Mouse (Mus musculus): ENCODE results near the gene Cers2.

Gene Cers2

GRCm38 (mm10) chr3:95314486-95315093, at the start of gene Cers2:
TSS of gene Cers2 (plus strand) at chr3:95314791.
- DNase-seq (ENCODE audit: low spot score in 2 of 2), result no peak

DNA sequence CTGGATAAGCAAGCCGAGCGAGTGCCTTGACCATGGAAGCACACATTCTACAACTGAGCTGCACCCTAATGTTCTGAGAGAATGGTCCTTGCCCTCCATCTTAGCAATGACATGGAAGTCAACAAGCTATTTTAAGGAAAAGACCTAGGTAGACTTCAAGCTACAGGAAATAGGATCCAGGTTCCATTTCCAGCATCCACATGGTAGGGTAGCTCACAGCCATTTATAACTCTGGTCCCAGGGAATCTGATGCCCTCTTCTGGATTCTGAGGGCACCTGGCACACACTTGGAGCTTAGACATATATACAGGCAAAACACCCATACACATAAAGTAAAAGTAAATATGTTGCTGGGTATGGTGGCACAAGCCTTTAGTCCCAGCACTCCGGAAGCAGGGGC, 48.5 kb upstream of the Cers2 start:
- DNase-seq (ENCODE audit: low spot score in 2 of 2), result no peak

- no peak for DNase-seq (ENCODE audit: low spot score in 2 of 2)
Observed at GRCm38 (mm10) chr3:95267855-95268254, 46.7 kb upstream of the Cers2 start.

DNA sequence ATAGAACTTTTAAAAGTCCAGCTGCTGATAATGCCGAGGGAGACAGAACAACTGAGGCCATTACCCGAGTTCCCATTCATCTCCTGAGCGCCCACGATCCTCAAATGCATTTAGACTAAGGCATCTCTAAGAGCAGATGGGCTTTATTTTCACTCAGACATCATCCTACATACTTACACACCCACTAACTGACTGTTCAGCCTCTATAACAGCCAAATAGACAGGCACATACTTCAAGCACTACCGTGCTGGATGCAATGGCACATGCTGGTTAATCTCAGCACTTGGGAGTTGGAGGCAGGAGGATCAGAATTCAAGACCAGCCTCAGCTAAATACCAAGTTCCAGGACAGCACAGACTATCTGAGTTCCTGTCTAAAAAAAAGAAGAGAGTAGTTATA, 44.8 kb upstream of the Cers2 start:
- no peak for DNase-seq (ENCODE audit: low spot score in 2 of 2)

- no peak for DNase-seq (ENCODE audit: low spot score in 2 of 2)
Observed at GRCm38 (mm10) chr3:95270766-95271364, 43.7 kb upstream of the Cers2 start.

DNA sequence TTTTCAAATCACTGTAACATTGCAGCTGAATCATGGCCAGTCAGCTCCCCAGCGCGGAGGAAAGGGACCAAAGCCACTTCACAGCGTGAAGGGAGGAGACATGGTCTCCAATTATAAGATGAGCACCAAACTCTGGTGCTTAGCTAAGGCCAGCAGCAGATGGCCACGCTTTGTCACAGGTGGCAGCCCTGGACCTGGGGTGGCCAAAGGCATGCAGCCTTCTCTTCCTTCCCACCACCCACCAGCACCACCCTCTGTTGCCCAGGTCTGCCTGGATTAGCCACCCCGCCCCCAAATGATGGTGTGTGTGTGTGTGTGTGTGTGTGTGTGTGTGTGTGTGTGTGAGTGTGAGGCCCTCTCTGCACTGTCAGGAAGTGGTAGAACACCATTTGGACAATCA, 41.1 kb upstream of the Cers2 start:
- no peak for DNase-seq (ENCODE audit: low spot score in 2 of 2)

- DNase-seq (ENCODE audit: low spot score in 2 of 2), result no peak
Observed at GRCm38 (mm10) chr3:95274453-95274852, 40.1 kb upstream of the Cers2 start.

GRCm38 (mm10) chr3:95275161-95275560, 39.4 kb upstream of the Cers2 start:
- DNase-seq (ENCODE audit: low spot score in 2 of 2), result no peak

DNA sequence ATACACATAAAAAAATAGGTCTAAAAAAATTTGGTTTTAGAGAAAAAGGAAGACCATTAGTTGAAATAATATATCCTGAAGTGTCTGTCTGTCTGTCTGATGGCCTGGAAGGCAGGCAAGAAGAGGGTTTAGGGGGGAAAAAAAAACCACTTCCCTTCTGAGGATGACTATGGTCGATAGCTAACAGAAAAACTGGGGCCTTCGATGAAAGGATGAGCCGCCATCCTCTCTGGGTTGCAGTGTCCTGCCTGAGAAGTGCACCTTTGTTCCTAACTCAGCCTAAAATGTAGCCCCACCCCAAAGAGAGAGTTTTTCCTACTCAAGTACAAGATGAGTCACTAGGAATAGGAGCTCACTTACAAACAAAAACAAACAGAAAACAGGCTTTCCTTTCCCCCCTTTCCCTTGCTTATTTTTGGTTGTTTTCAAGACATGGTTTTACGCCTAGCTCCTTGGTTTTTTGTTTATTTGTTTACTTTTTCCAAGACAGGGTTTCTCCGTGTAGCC, 38.1 kb upstream of the Cers2 start:
- DNase-seq (ENCODE audit: low spot score in 2 of 2), result no peak

DNA sequence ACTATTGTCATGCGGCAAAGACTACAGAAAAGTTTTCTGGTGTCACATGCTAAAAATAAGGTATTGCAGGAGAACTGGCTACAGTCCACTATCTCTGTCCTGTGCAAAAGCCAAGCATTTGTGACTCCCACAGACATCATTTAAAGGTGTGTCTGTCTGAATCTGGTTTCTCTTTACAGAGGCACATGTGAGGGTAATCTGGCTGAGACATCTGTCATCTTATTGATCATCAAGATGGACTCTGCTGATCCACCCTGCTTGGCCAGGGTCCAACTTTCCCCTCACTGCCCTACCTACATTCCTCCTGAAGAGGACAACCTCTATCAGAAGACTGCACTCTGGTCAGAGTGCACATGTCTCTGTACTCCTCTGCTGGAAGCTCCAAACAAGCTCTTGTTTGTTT, 37.4 kb upstream of the Cers2 start:
- DNase-seq (ENCODE audit: low spot score in 2 of 2), result no peak

GRCm38 (mm10) chr3:95280747-95281146, 33.8 kb upstream of the Cers2 start:
- no peak for DNase-seq (ENCODE audit: low spot score in 2 of 2)

DNA sequence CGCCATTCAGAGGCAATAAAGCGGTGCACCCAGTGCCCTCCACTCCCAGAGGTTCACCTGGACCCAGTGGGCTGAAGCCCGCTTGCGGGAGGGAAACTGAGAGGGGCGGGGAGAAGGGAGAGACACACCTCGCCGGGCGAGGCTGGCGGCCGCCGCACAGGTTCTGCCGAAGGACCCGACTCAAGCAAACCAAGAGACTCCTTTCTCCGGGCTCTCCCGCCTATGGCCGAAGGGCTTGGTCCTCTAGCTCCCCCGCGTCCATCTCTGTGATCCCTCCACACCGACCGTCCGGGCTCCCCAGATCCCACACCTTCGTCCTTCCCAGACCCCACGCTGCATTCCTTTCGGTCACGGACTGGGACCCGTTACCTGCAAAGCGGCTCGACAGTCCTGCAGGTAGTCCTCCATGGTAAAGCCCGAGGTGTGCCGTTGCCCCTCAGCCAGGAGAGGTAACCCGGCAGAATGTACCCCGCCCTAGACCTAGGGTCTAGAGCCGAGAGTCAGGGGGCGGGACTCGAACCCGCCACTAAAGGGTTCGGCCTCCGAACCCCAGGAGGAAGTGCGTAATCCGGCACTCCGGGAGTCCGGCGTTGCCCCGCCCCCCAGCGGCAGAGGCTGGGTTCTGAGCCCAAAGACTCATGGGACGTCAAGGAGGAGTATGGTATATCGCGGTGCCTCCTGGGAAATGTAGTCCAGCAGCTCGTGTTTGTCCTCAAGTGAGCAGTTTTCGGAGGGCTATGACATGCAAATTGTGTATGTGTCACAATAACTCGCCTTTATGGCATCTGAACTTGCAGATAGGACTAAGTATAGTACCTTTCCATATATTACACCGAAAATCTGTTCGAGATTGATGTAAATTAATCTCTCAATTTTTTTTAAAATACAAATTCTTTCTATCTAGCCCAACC, 33.1 kb upstream of the Cers2 start, which contains the start of the genes Mindy1 and Prune1:
TSS of gene Mindy1 (plus strand) at position 130 of the 911 bp plus-strand sequence.
TSS of gene Prune1 (minus strand) at position 861 of the 911 bp plus-strand sequence.
- peak; percentile 95 to 97 for DNase-seq (ENCODE audit: low spot score in 2 of 2)

- DNase-seq (ENCODE audit: low spot score in 2 of 2), result peak in 1 of 2 experiments; percentile 39
Observed at GRCm38 (mm10) chr3:95282381-95282864, 32.2 kb upstream of the Cers2 start.

DNA sequence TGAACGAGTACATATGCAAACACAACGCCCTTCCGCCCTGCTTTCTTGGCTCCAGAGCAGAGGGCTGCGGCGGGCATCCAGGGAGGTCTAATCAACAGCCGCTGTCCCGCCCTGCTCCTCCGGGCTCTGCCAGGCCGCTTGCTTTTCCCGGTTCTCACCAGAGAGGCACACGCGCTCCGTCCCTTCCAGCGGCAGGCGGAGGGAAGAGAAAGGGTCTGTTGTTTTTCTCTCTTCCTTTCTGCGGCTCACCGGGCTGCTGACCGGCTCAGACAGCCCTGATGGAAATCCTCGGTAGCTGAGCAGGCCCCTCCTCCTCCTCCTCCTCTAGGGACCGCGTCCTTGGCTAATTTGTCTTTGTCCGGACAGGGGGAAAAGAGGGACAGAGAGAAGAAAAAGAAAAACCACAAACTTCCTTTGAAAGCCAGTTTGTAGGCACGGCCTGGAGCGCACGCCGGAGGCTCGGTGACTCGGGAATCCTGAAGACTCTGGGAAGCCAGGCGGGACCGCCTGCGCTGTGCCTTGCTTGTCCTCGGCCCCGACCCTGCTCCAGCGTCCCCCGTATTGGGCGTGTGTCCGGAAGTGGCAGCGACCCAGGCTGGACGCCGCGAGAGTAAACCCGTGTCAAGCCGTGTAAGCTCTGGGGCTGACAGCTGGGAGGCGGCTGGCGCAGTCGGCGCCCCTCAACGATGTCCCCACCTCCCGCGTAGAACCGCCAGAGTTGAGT, 31.6 kb upstream of the Cers2 start:
- peak; percentile 73 to 78 for DNase-seq (ENCODE audit: low spot score in 2 of 2)

GRCm38 (mm10) chr3:95283589-95283941, 31.0 kb upstream of the Cers2 start:
- DNase-seq (ENCODE audit: low spot score in 2 of 2), result no peak

GRCm38 (mm10) chr3:95284062-95284461, 30.5 kb upstream of the Cers2 start:
- DNase-seq (ENCODE audit: low spot score in 2 of 2), result no peak

DNA sequence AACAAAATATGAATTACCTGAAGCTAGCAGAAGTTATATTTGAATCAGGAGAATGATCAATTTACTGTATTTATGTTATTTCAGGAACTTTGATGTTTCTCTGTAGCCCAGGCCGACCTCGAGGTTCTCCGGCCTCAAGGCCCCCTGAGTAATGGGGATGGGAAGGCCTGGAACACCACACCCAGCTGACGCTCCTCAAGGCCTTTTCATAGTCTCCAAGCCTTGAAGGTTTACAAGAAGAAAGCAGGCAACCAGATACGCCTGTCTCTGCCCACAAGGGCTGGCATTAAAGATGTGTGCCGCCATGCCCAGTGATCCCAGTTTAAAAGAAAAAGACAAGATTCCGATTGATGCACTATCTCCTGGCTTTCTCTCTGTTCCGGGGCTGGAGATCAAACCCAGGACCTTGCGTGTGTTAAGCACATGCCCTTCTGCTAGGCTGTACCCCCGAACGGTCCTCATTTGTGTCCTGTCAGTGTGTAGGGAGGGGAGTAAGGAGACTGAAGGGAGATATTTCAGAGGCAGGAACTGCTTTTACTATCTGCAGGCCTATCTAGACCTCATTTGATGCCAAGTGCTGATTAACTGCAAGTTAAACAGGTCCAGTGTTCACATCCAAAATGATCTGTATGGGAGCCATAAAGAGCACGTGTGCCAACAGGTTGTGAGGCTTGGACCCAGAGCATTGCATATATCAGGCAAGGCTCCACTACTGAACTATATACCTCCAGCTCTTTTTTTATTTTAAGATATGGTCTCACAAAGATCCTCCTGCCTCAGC, 29.9 kb upstream of the Cers2 start:
- DNase-seq (ENCODE audit: low spot score in 2 of 2), result peak in 1 of 2 experiments; percentile 34

DNA sequence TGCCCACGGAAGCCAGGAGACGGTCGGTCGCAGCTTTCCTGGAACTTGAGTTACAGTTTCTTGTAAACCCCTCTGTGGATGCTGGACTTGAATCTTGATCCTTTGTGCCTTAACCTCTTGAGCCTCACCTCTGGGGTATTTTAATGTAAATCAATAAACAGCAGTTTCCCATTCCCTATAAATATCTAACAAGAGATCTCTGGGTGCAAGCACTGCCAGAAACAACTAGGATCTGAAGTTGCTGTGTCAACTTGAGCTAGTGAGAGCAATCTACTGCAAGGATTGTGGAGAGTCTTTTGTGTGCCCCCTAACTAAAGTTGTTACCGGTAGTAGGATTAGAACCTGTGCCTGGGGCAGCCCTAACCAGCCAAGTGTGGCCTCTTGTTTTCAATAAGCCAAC, 29.2 kb upstream of the Cers2 start:
- no peak for DNase-seq (ENCODE audit: low spot score in 2 of 2)

DNA sequence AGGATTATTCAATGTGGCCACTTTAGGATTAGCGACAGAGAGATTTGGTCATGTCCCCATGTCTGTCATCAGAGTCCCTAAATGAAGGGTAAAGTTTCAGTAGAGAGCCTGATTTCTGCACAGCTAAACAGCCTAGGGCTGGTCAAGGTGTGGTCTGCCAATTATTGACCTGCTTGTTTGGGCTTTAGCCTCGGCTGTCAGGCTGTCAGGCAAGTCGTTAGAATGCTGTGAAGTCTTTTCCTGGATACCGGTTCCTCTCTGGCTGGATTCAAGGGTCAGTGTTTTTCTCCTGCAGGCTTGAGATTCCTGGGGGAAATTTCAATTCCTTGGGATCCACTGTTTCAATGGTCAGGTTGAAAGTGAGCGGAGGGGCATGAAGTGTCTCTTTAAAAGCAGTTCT, 28.6 kb upstream of the Cers2 start:
- DNase-seq (ENCODE audit: low spot score in 2 of 2), result no peak

GRCm38 (mm10) chr3:95286510-95286909, 28.1 kb upstream of the Cers2 start:
- no peak for DNase-seq (ENCODE audit: low spot score in 2 of 2)

DNA sequence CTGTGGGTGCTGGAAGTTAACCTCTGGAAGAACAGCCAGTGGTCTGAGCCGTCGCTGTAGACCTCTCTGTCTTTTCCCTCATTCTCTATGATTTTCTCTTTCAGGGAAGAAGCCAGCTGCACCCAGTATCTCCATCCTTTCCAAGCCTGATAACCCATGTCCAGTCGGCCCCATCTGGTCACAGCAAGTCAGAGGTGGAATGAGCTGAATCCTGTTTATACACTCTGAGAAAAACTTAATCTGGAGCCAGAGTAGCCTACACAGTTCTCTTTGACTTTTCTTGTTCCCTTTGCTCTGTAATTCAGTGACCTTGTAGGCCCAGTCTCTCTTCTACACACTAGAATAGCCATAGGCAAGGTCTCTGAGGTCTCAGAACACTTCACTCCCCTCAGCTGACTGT, 27.1 kb upstream of the Cers2 start:
- no peak for DNase-seq (ENCODE audit: low spot score in 2 of 2)

Measured in urinary bladder, adult 18-20 months (tissue).